Mouse (Mus musculus): ENCODE data around the gene Tmem39a.

The Tmem39a gene

DNA sequence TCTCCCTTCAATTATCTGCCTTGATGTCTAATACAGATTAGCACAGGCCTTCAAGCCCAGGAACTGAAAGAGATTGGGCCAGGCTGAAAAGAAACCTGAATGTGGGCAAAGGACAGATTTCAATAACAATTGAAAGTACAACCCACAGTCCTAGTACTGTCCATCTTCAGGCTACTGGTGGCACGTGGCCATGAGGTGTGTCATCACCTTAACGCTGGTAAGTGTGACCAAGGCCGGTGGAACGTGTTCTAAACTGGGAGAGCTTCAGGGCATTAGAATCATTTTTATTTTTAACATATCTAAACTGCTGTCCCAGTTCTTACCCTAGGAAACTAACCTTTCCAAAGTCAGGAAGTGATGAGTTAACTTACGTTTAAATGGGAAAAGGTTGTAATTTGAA lies 28.7 kb downstream of the Tmem39a start:
- in situ Hi-C loops (cut with MboI, MseI) = no loop called here

DNA sequence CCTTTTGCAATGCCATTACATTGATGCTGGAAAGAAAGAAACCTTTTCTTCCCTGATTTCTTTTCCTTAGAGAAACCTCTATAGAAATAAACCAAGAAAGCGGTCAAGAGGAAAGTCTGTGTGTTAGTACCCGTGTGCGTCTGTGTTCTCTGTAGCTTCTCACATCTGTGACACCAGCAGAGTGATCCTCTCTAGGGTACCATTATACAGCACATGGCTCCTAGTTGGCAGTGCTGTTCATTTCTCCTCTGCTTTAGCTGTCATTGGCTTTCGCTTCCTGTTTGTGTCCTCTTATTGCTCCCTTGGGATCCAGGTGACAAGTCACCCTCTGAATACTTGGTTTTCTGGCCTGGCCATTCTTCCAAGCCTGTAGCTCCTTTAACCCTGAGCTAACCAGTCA lies 29.1 kb downstream of the Tmem39a start:
- in situ Hi-C loops (cut with MboI, MseI) = no loop called here

DNA sequence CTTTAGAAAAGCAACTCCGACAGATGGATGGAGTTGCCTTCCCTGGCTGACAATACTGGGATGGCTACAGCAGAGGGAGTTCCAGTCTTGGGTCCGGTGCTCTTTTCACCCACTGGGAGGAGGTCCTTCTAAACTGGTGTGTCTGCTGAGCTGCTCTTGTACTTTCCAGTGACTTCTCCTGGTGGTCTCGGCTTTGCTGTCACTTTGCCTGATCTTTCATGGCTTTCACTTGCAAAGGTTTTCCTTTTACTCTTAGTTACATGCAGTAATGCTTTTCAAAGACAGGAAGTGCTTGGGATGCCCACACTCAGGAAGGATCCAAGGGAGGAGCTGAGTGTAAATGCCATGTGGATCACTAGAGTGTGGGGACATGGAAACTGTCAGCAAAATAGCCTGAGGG lies 33.0 kb downstream of the Tmem39a start:
- in situ Hi-C loops (cut with MboI, MseI) = no loop called here

DNA sequence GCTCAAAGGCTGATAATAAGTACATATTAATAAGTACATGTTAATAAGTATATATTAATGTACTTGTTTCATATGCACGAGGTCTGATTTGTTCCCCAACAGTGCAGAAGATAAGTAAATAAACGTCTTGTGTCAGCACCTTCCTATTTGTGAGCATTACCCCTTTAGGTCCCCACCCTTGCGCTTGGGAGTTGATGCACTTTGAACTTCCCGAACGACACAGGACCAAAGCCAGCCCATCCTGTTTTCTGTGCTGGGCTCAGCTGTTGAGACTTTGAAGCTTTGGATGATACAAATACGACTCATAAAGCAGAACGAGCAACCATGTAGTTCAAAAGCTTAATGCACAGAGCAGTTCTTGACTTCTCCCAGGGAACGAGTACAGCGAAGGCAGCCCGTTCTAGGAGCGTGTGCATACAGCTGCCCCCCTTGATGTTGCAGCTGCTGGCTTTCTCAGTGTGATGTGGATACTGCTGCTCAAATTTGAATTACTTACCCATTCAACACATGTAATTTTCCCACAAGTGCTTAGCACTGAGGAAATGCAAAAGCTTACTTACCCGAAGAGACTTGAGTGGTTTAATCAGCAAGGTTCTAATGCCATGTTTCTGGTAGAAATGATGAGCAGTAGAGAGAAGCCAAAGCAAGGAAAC lies 33.7 kb downstream of the Tmem39a start:
- in situ Hi-C loops (cut with MboI, MseI) = no loop called here

DNA sequence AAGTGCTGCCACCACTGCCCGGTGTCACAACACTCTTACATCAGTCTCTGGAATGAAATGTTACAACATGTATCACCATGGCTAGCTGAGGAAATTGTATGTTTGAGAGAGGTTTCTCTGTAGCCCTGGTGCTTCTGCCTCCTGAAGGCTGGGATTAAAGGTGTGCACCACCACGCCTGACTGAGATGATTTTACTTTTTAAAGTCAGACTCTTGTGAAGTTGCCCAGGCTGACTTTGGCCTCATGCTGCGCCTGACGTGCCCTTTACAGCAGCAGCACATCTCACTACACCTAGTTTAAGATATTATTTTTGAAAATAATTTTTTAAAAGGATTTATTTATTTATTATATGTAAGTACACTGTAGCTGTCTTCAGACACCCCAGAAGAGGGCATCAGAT lies 34.4 kb downstream of the Tmem39a start:
- in situ Hi-C loops (cut with MboI, MseI) = no loop called here

DNA sequence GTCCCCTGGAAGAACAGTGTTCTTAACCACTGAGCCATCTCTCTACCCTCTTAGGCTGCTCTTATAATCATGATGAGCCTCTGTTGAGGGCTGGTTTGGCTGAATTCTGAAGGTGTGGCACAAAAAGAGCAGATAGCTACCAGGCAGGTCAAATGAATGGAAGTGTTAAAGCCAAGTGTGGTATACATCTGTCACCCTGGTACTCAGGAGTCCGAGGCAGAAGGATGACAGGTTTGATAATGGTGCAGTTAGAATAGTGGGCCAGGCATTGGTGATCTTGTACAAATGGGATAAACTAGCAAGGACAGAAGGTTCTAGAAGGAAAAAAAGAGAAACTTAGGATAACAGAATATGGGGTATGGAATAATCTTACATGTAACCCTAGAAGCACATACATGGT lies 35.9 kb downstream of the Tmem39a start:
- in situ Hi-C loops (cut with MboI, MseI) = no loop called here

DNA sequence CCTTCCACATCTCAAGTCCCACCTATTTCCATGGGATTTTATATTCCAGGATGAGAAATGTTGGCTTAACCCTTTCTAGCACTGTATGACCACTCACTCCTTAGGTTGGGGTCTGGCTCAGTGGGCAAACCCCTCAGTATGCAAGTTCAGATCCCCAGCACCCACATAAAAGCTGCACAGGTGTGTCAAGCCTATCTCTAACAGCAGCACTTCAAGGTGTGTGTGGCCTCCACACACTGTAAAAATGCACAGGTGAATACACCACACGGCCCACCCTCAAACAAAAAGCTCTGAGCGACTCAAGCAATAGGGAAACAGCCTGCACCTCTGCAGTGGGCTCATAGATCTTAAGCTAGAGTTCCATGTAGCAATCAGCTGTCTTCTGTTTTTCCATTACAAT lies 37.6 kb downstream of the Tmem39a start:
- in situ Hi-C loops (cut with MboI, MseI) = no loop called here

DNA sequence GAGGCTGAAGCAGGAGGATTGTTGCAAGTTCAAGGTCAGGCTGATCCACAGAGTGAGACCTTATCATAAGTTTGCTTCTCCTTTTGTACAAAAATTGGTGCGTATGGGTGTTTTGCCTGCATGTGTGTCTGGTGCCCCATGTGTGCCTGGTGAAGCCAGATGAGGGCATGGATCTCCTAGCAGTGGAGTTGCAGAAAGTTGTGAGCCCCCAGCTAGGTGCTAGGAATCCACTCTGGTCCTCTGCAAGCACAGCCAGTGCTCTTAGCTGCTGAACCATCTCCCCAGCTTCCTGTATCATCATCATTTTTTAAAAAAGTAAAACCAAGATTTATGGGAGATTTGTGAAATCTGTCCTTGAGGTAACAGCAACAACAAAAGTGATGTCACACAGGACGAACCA lies 38.2 kb downstream of the Tmem39a start:
- in situ Hi-C loops (cut with MboI, MseI) = no loop called here

DNA sequence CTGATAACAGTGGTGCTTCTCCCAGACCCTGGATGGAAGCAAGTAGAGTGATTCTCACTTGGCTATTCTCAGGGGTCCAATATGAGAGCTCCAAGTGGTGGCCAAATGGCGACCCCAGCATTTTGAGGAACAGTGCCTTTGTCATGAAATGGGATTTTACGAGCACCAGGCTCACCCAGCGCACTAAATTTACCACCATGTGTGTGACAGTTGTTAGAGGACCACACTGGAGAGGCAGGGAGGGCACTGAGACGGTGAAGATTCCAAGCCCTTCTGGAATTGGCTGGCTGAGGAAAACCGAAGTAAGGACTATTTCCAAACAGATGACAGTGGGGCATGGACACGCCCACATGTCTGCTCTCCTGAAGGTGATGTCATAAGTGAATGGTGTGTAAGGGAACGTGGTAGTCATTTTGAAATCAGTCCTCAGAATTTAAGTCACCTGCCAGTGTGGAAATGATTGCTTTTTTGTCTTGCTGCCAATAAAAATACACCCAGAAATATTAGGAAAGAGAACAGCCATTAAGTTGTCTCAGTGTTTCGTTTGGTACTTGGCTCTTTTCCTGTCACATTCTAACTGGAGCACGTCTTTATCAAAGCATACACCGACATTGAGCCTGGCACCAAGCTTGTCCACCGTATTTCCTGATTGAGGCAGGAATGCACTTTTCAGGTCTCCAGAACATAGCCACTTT lies 40.6 kb downstream of the Tmem39a start:
- in situ Hi-C loops (cut with MboI, MseI) = no loop called here

DNA sequence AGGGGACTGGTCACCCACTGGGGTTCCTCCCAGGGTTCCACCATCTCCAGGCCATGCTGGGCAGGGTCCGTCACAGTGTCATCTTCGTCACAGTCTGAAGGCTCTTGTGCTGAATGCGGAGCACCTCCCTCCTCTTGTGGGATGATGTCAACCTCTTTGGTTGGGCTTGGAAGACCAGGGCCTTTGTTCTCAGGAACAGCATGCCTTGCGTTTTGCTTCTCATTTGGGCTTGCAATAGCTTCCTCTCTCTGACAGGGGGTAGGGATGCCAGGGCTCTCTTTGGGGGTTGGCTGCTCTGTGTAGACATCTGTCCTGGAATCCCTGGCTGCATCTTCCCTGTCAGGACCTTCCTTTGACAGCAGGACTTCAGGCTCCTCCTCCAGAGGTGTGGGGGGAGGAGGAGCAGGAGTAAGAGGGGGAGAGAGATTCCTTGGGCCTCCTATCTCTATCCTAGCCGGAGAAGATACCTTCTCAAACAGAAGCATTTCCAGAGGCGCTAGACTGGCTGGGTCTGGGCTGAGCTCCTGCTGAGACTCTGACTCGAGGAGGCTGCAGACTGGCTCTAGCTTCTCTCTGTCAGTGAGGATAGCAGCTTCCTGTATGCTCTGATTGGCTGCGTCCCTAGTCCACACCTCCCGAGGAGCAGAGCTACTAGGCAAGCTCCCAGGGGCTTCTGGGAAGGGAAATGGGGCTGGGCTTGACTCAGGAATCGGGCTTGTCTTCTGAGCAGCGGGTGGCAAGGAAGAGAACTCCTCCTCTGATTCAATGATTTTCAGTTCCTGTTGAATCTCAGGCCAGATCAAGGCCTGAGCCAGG lies 44.7 kb downstream of the Tmem39a start:
- in situ Hi-C loops (cut with MboI, MseI) = no loop called here

DNA sequence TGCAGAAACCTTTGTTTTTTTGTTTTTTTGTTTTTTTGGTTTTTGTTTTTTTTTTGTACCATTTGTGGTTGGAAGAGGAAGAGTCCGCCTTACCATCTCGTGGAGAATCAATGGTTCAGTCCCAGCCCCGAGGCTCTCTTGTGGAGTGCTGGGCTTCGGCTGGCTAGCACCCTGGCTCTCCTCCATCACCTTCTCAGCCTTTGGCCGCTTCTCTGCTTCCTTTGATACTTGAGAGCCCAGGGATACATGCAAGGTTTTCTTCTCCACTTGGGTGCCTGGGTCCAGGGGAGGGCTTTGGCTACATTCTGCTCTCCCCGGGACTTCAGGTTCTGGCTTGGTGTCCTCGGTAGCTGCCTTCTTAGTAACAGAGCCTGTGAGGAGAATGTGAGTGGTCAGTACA lies 48.0 kb downstream of the Tmem39a start:
- in situ Hi-C loops (cut with MboI, MseI) = no loop called here

DNA sequence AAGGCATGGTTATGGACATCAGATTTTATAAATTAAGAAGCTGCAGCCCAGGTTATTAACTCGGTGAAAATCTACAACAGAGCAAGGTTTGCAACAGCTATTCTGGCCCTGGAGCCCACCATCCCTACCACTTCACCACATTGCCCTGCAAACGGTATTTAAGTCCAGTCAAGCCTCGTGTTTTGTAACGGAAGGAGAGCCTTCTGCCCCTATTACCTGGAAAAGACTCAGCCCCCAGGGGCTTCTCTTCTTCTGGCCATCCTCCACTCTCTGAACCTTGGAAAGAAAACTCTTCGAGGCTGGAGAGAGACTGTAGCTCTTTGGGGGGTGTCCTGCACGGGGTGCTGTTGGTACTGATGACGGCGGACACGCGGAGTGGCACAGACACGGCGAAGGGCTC lies 50.2 kb downstream of the Tmem39a start:
- in situ Hi-C loops (cut with MboI, MseI) = no loop called here

DNA sequence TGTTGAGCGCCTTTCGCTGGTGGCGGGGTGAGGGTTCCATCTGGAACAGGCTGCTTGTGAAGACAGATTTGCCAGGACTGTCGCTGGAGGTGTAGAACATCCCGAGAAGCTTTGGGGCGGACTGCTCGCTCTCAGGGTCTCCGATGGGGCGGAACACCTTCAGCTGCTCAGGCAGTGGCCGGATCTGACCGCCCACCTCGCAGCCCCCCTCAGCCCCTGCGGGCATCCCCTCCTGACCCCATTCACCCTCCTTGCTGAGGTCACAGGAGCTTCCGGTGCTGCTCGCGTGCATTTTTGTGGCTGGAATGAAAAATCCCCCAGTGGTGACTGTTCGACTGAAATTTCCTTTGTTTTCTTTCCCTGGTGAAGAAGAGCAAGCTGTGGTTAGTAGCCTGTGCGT lies 50.6 kb downstream of the Tmem39a start:
- in situ Hi-C loops (cut with MboI, MseI) = no loop called here

DNA sequence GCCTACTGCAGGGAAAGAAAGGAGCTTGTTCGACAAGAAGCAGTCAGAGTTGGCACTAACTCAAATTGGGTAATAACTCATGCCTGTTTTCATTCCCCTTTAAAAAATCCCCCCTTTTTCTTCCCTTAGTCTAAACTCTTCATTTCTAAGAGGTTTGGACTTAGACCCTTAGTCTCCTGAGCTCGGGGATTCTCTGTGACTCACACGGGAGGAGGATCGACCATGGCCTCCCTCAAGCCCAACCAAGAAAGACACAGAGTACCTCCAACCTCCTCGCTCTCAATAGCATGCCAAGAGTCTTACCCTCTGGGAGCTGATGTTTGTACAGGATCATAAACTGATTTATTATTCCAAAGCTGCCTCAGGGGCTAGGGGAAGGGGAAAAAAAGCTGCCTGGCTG lies 54.1 kb downstream of the Tmem39a start:
- in situ Hi-C loops (cut with MboI, MseI) = no loop called here

DNA sequence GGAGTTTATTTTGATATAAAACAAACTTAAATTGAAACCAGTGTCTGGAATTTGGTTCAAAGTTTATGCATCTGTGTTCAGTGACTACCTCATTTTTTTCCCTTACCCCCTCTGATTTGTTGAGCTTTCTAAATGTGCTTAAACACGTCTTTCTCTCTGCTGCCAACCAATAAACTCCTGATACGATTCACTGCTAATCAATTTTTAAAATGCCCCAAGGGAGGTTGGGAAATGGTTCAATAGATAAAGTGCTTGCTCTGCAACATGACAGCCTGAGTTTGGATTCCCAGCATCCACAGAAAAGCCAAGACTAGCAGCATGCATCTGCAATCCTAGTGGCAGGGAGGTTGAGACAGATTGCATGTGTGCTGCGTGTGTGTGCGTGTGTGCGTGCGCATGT lies 55.1 kb downstream of the Tmem39a start:
- in situ Hi-C loops (cut with MboI, MseI) = no loop called here

DNA sequence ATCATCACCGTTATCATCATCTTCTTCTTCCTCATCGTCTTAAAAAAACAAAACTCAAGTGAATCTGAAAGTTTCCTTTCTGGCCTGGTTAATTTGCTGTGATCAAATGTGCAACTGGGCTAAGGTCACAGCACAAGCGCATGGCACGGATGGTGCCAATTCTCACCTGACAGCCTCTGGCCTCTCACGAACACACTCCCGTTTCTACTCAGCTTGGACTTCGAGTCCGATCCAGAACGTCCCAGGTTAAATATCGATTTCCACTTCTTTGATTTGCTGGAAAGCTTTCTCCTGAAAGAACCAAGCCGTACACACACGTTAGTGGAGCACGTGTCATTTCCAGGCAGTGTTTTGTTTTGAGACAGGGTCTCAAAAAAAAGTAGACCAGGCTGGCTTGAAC lies 59.5 kb downstream of the Tmem39a start:
- in situ Hi-C loops (cut with MboI, MseI) = no loop called here

DNA sequence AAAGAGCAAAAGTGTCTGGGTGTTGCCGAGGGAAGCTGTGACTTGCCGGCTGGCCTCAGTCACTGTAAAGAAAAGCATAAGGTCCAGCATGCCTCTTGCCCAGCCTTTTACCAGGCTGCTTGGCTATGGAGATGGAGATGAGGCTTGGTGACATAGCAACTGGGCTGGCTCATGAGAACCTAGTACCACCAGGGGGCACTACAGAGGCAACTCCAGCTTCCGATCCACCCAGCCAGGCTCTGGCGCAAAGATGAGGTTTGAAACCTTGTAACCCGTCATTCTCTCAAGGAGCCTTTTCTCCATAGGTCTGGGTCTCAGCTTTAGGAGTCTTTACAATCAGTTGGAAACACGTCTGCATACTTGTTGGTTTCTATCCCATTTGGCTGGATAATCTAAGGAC lies 60.6 kb downstream of the Tmem39a start:
- in situ Hi-C loops (cut with MboI, MseI) = no loop called here

DNA sequence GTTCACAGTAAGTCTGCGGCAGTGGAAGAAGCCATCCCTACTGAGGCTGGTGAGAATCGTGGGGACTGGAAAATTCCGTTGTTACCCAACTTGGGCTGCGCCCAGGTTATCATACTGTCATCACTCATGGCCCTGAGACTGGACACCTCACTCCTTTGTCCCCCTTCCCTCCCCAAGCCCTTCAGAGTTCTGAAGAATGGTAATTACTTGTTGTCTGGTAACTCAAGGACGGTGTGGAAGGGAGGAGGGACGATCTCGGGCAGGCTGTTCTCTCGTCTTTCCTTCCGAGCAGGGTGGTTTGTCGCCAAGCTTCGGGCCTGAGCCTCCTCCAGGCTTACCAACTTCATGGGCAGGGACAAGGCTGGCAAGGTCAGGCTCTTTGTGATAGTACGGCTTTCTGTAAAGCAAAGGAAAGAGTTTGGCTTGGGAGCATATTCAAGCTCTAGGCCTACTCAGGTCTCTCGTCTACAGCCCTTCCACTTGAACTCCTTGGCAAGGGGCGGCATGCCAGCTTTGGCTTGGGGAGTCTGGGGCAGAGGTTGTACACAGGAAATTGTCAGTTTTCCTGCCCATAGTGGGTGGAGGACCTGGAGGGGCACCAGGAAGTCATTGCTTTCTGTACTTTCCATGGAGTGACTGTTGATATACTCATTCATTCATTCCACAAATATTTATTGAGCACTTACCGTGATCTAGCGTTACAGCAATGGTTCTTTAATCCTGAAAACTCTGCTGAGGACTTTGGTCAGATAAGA lies 62.4 kb downstream of the Tmem39a start:
- in situ Hi-C loops (cut with MboI, MseI) = loop anchor here (5.0 to 10.0 kb wide), 3 partner anchors 101 to 854 kb away; no protein-coding TSS in a partner anchor

DNA sequence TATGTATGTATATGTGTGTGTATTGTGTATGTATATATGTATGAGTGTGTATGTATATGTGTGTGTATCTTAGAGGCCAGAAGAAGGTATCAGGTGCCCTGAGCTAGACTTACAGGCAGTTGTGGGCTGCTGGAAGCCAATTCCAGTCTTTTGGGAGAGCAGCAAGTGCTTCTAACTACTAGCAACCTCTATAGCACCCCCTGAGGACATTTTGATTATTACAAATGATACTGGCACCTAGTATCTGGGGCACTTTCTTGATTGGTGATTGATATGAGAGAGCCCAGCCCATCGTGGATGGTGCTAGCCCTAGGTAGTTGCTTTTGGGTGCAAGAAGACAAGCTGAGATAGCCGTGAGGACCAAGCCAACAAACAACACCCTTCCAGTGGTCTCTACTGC lies 63.8 kb downstream of the Tmem39a start:
- in situ Hi-C loops (cut with MboI, MseI) = loop anchor here (5.0 to 10.0 kb wide), 3 partner anchors 100 to 853 kb away; no protein-coding TSS in a partner anchor

DNA sequence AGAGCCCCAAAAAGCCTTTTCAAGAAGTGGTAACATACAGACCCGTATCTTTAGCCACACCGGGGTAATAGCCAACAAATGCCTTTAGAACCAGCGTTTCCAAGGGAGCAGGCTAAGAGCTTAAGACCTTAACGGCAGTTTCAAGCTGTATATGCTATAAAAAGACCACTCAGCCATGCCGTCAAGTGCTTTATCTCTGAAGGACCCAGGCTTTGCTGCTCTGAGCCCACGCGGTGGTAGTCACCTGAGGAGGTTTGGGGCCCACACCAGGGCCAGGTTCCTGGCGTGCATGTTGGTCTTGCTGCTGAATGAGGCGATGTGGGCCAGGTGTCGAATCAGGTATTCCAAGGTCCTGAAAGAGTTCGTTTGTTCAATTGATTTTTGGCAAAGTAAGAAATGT lies 65.8 kb downstream of the Tmem39a start:
- in situ Hi-C loops (cut with MboI, MseI) = loop anchor here (5.0 to 10.0 kb wide), 3 partner anchors 98 to 850 kb away; no protein-coding TSS in a partner anchor

DNA sequence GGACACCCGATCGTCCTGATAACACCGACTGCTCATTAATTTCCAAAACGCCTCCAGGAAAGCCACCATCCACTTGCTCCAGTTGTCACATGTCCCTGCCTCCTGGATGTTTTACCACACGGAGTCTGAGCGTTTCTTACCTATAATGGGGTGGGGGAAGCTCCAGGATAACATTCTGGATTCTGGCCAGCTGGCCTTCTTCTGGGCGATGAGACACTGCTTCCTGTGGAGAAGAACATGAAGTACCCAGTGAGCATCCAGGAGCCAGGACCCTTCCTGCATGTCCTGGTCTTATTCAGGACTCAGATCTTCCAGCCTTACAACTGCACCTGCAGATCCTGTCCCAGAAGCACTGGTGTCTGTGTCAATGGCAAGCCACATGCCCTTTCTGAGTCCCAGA lies 66.9 kb downstream of the Tmem39a start:
- in situ Hi-C loops (cut with MboI, MseI) = loop anchor here (10.0 kb wide), 1 partner anchor 849 kb away; no protein-coding TSS in a partner anchor

Data from regulatory T cell (primary cell).